Mouse (Mus musculus) kidney, adult 2 months (tissue): ENCODE measurements around the gene 1700067P10Rik.

Experiments used
- CTCF ChIP-seq: fragments of 200-500 bp; conservative IDR thresholded peaks from 2 replicates; pipeline ENCODE4 v1.5.1; 2011; ENCODE audit warnings: low read depth, mild to moderate bottlenecking, control low read depth, low read length, moderate library complexity, mixed read lengths; ENCODE audit not compliant: insufficient read depth, insufficient read length
- POLR2A ChIP-seq: fragments of 200-500 bp; IDR thresholded peaks from one replicate; pipeline ENCODE4 v1.6.1; 2011; ENCODE audit warnings: low read depth, low read length, control low read depth

DNA sequence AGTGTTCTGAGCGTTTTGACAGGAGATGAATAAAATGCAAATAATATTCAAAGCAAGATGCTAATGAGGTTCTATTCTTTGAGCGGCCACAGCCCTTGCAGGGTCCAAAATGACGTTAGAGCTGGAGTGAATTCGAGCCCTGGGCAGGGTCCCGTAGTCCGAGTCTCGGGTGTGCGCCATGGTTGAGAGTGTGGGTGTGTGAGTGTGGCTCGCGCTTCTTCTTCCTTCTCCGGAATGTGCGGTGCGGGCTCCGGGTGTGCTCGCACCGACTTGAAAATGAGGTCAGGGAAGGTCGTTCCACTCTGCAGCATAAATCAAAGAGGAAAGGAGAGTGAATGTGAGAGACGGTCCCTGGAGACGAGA, 9.4 kb downstream of the 1700067P10Rik start:
- TF ChIP-seq POLR2A = no peak
- TF ChIP-seq CTCF = no peak
